Mouse (Mus musculus): ENCODE results near the gene Ahsg.

GRCm38 (mm10) chr16:22901326-22901725 lies 10.2 kb downstream of the Ahsg start:
- TF ChIP-seq POLR2A (IDR thresholded peaks at IDR 0.05; ENCODE audit: insufficient read length, low read depth): no peak
- no peak for TF ChIP-seq MYOG (IDR thresholded peaks at IDR 0.05; ENCODE audit: control insufficient read depth in 1 of 3, insufficient read depth in 1 of 3, insufficient read length in 2 of 3, low read depth in 2 of 3)
- TF ChIP-seq E2F4 (IDR thresholded peaks at IDR 0.05; ENCODE audit: insufficient read depth): no peak
- no peak for TF ChIP-seq POLR2AphosphoS2 (IDR thresholded peaks at IDR 0.05; ENCODE audit: insufficient read length, low read depth)
- no peak for TF ChIP-seq CEBPB (IDR thresholded peaks at IDR 0.05; ENCODE audit: insufficient read depth, poor library complexity, severe bottlenecking)

Measured in myocyte (in vitro differentiated cells).